Mouse (Mus musculus): Measurements from ENCODE around the gene Tsc22d1.

DNA sequence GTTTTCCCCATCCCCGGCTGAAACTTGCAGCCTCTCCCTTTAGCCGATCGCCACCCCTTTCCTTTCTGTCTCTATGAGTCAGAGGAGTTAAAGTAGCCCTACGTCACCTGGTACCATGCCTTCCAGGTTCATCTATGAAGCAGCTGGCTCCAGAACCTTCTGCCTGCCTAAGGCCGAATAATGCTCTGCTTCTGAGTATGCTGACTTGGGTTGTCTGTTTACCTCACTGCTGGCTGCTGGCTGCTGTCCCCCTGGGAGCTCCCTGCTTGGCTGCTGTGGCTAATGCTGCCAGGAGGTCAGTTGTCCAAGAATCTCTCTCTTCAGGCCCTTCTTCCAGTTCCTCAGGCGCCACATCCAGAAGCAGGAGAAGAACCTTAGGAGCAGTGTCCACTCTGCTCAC, 111.7 kb downstream of the Tsc22d1 start:
- TF ChIP-seq GATA1 (IDR thresholded peaks at IDR 0.05; ENCODE audit: borderline replicate concordance, low read length) (no peak), TAL1 (conservative IDR thresholded peaks at IDR 0.05; ENCODE audit: low read depth, low read length) (no peak), CTCF (IDR thresholded peaks at IDR 0.05; ENCODE audit: low read depth, low read length) (no peak), POLR2AphosphoS5 (IDR thresholded peaks at IDR 0.05; ENCODE audit: insufficient replicate concordance, low read depth, low read length) (no peak)

Data from G1E (cell line).